Mouse (Mus musculus) G1E (cell line): ENCODE results near the gene Tyw1.

ENCODE experiments used
- CTCF ChIP-seq: IDR thresholded peaks from 2 replicates; pipeline ENCODE4 v1.5.1; 2012; ENCODE audit warnings: low read depth, low read length, inconsistent platforms, mixed read lengths
- GATA1 ChIP-seq: IDR thresholded peaks from 2 replicates; pipeline ENCODE4 v1.6.1; 2012; ENCODE audit warnings: borderline replicate concordance, low read length, inconsistent platforms, mixed read lengths
- GATA2 ChIP-seq: IDR thresholded peaks from 2 replicates; pipeline ENCODE4 v1.6.1; 2012; ENCODE audit warnings: low read depth, low read length, inconsistent platforms, borderline replicate concordance
- POLR2AphosphoS5 ChIP-seq: IDR thresholded peaks from 2 replicates; pipeline ENCODE4 v1.6.1; 2012; ENCODE audit warnings: low read depth, low read length, inconsistent platforms; ENCODE audit not compliant: insufficient replicate concordance

DNA sequence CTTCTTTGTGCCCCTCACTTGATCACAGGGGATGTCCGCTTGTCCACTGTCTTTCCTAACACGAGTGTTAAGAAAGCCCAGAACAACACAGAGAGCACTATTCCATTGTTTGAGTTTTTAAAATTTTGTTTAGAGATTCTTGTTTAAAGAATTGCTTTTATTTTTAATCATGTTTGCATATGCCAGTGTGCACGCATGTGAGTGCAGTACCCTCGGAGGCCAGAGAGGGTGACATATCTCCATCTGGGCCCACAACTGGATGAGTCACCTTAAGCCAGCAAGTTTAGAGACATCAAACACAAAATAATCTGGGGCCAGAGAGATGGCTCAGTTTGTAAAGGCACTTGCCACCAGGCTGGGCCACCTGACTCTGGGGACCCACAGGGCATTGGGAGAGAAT lies 80.0 kb downstream of the Tyw1 start:
- TF ChIP-seq CTCF: no peak
- no peak for TF ChIP-seq POLR2AphosphoS5
- TF ChIP-seq GATA1: no peak
- no peak for TF ChIP-seq GATA2
